Mouse (Mus musculus) cerebellum, postnatal 4 days (tissue): ENCODE data around the gene Gm26620.

Experiments used
- DNase-seq, 2 experiments: peaks; one replicate each; pipeline ENCODE4 v3.0.0; 2022; ENCODE audit warnings: low spot score in 2 of 2, mixed read lengths in 1 of 2

Gene Gm26620

DNA sequence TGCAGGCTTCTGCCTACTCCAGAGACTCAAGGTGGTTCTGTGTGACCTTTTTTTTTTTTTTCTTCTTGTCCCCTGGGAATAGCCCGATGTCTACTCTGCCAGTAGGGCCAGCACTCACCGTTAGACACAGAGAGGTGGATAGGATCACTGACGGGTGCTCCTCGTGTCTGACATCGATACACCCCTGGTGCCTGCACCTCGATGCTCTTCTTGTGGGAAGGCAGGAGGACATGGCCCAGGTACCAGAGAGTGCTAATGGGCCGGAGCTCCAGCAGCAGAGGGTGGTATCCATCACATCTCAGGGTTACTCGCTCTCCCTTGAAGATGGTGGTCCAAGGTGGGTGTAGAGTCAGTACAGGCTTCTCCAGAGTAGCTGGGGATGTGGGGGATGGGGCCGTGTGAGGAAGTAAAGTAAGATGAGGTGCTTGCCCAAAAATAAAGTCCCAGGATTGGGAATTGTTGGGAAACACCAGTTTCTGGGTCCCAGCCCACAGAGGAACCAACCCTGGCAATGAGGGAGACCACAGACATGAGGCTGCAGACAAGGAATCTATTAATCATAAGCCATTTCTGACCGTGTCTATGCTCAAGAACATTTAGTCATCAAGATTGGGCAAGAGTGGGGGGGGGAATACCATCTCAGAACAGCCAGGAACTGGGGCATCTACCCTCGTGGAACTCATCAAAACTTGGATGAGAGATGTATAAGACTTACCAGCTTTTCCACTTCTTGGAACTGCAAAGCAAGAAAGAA lies 27.2 kb downstream of the Gm26620 start:
- DNase-seq: no peak

DNA sequence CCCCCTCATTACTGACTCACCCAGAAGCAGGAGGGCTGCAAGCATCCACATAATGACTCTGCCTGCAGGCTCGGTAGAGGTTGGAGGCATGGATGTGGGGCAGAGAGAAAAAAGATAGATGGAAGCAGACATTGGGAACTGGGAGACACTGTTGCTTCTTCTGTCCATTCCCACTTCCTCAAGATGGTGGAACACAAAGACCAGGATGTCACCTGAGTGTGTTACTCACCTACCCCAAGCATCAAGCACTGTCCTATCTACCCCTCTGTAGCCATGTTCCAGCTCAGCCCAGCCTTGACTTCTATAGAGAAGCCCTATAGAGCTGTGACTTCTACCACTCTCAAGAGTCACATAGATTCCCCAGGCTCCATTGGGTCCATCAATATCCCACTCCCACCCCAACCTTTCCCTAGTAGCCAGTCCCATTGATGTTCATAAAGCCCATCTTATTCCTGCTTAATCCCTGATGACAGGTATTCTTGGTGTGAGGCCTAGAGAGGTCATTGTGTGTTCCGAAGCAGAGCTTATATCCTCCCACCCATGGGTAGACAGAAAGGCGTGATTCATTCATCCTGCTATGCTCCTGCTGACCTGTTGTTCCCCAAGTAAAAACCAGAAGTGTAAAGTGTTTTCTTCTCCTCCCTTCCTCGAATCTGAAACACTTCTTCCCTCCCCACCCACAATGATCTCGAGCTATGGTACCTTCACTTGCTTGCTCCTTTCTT lies 28.2 kb downstream of the Gm26620 start, which contains the start of gene Fcrlb:
Gene Fcrlb, minus strand, starts transcription at position 51 of the 725 bp plus-strand sequence.
- no peak for DNase-seq

DNA sequence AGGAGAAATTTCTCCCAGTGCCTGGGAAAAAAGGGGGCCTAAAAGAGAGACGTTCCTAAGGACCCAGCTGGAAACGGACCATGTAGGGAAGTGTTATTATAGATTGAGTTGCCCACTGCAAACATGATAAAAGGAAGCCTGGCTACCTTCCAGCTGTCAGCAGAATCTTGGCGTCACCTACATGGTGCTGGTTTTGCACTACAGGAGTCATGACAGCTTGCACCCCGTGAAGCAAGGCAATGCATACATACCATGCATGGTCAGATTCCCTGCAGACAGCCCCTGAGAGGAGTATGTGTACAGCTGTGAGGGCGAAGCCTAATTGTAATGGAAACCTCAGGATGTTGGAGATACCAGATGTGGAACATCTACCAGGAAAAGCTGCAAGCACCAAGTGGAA lies 30.8 kb downstream of the Gm26620 start:
- no peak for DNase-seq

DNA sequence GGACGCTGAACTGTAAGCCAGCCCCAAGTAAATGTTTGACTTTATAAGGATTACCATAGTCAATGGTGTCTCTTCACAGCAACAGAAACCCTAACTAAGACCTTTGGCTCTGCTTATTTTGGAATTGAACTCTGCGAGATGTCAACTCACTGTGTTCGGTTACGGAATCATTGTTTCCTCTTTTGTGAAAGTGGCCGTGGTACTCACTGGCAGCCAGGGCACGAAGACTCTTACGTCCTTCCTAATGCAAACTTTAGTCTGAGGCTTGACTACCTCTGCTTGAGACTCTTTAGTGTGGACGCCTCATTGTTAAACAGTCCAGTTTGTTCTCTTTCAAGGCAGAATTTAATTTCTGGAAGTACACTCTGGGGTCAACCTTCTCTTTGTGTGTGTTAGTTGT lies 34.4 kb downstream of the Gm26620 start:
- DNase-seq: no peak

DNA sequence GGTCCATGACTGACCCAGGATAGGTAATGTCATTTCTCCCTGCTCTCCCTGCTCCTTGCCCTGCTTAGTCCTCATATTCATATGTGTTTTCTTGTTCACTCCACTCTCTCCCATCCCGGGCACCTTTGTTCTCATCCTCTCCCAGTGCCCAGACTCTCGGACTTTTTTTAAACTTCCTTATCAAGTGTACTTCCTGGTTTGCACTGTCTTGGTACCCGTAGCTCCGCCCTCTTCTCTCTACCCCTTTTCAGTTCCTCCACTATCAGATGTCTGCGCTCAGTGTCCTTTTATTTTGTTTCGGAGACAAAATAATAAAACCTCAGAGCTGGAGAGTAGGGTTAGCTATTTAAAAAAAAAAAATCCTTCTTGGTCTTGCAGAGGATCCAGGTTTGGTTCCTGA lies 39.6 kb downstream of the Gm26620 start:
- DNase-seq: no peak

DNA sequence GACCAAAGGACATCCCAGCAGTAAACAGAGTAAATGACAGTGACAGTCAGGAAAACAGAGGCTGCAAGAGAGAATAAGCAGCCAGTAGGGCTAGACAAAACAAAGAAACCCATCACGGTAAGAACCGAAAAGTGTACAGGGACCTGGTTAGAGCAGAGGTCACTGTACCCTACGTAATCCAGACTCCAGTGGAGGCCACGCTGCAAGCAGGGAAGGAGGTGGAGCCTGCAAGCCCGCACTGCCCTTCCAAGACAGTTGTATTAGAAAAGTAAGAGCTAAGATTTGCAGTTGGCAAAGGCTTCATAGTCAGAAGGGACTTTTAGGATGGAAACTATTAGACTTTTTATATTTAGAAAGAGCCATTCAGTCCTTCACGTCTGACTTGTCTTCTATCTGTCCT lies 42.1 kb downstream of the Gm26620 start:
- DNase-seq: no peak

DNA sequence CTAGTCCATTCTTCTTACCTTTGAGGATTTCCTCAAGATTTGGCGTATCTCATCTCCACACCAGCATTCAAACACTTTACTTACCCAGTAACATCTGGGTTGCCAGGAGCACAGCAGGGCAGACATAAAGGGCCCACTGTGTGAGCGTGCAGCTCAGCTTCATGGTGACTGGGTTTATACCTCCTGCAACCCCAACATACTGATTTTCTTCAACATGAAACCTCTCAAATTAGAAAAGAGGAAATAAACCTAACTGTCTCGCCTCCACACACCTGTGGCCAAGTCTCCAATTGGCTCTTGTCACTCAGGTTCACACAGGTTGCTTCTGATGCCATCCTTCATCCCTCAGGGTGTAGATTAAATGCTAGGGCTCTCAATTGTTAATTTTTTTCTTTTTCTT lies 42.5 kb downstream of the Gm26620 start, which contains the start of gene Fcrla:
Gene Fcrla, minus strand, starts transcription at position 206 of the 400 bp plus-strand sequence.
- DNase-seq: no peak

DNA sequence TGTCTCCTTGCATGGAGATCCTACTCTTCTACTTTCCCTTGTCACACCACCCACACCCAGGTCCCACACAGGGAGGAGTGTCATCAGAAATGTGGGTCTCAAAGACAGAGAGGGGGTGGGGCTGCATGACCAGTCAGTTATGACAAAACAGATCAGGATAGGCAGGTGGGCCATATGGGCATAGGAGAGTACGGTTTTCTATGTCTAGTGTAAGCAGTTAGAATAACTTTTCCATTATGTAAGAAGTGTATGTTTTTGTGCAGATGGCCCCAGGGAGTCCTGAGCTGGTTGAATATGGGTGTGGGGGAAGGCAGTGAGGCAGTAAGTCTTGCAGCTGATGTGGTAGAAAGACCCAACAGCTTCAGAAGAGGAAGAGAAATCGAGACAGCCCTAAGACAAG lies 43.6 kb downstream of the Gm26620 start:
- no peak for DNase-seq

DNA sequence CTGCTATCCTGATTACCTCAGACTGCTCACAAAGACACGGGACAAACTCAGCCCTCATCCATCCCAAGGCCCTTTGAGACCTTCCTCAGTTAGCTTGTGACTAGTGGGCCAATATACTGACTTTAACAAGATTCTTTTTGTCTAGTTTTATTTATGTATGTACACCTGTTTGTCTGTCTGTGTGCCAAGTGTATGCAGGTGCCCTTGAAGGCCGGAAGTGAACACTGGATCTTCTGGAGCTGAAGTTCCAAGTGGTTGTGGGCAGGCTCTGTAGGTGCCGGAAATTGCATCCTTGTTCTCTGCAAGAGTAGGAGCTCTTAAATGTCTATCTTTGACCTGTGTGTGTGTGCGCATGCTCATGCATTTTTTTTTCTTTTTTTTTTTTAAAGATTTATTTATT lies 44.4 kb downstream of the Gm26620 start:
- no peak for DNase-seq

DNA sequence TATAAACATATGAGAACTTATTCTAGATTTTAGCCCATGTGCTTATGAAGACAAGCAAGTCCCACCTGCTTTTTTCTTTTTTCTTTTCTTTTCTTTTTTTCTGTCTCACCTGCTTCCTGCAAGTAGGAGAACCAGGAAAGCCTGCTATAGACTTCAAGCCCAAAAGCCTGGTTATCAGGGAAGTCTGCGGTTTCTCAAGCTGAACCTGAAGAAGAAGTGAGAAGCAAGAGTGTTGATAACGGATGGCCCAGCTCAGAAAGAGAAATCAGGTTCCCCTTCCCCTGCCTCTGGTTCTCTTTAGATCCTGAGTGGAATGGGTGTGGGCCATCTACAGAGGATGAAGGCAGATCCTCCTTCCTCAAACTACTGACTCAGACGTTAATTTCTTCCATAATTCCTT lies 47.2 kb downstream of the Gm26620 start:
- DNase-seq: no peak

DNA sequence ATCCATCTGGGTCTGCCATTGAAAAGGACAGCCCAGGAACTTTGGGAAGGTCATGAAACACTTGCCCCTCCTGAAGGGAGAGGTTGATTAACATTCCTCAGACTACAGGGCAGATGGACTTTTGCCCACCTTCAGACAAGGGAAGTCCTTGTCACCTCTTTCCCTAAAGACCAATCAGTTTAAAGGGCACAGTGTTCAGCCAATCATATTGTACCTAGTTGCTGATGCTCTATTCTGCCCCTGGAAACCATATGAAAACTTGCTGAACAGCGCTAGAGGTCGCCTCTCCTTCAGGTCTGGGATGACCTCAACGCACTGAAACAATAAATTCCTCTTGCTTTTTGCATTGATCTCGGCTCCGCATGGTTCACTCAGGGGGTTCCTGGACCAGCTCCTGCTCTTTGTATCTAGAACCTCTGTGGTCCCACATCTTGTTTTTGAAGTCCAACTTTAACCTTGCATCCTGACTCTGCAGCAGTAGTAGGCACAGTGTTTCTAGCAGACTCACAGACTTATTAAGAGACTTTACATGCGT lies 48.6 kb downstream of the Gm26620 start:
- no peak for DNase-seq

DNA sequence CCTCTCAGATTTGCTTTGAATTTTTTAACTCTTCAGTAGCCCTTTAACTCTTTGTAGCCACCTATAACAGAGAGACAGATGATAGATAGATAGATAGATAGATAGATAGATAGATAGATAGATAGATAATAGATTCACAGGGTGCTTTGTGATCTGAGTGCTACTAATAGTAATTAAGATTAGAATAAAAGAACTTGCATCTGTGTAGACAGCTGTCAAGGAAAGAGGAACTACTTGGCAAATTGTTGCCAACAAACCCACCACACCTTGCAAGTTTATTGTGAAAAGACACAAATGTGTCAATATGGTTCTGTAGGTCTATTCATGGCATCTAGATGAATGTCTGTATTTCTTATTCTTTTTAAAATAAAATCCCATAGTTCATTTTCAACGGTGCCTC lies 49.1 kb downstream of the Gm26620 start:
- DNase-seq: no peak

DNA sequence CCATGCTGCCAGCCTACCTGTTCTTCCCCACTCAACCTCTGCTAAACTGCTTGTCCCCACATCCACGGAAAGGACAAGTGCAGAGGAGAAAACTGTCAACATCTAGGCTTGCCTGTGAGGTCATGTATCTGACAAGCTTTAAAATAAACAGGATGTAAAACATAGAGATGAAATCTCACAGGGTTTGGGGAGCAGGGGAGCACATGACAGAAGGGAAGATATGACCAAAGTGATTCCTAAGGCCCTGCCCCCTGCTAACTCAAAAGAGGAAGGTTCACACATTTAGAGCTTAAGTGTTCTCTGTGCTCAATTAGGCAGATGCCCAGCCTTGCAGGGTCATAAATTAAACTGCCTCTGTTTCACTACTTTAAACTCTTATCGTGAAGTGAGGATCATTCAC lies 49.5 kb downstream of the Gm26620 start:
- DNase-seq: no peak
